Mouse (Mus musculus) T-helper 17 cell (primary cell): Measurements from ENCODE around the gene Camk1d.
"Not testable (repeated sequence)": the region's sequence is repeated elsewhere in the genome, so short reads cannot be mapped to it uniquely, and the experiment has no call there.

Experiments used
- in situ Hi-C, 2 experiments: fragments of 300-600 bp; cut with MboI, MseI; formaldehyde crosslinking; loops; 1 replicate in 1 of 2; 2 replicates in 1 of 2; pipeline ENCODE4 v1.15.1; 2025; ENCODE audit warnings: high pct_unique_total_duplicates in 2 of 2

The Camk1d gene

GRCm38 (mm10) chr2:5614896-5615295 lies 99.4 kb downstream of the Camk1d start:
- in situ Hi-C loops = no loop called here

GRCm38 (mm10) chr2:5614308-5614705 lies 100.0 kb downstream of the Camk1d start:
- in situ Hi-C loops = no loop called here

GRCm38 (mm10) chr2:5613651-5614307 lies 100.5 kb downstream of the Camk1d start:
- in situ Hi-C loops = no loop called here

- in situ Hi-C loops = no loop called here
Measured at GRCm38 (mm10) chr2:5611601-5612000, 102.7 kb downstream of the Camk1d start.

DNA sequence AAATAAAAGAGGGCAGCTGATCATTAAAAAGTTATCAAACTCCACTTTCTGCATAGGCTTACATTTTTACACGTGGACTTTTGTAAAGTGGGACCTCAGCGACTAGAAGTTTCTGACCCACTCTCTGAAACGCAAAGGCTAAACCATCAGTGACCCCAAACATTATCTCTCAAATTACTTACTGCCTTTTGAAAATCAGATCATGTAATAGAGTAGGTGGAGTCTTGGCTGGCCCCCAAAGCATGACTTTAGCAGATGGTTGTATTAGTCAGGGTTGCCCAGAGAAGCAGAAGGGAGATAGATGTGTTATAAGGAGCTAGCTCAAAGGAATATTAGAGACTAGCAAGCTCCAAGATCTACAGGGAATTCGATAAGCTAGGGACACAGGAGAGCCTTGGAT lies 103.8 kb downstream of the Camk1d start:
- in situ Hi-C loops = no loop called here

- in situ Hi-C loops = no loop called here
Measured at GRCm38 (mm10) chr2:5607920-5608841, 106.1 kb downstream of the Camk1d start.

DNA sequence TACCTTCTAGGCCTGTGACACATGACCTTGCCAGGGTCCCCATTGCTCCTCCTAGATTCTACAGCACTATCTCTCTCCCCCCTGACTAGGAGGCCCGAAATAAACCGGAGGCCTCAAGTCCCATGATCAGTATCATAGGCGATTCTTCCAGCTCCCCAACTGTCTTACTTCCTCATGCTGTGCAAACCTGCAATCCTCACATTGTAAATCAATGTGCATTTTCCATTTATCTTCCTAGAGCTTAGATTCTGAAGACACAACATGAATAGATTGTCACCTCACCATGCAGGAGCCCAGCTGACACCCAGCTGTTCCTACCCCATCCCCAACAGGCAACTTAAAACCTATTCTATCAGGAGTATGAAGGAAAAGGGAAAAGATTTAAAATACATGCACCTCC lies 108.5 kb downstream of the Camk1d start:
- in situ Hi-C loops = no loop called here

DNA sequence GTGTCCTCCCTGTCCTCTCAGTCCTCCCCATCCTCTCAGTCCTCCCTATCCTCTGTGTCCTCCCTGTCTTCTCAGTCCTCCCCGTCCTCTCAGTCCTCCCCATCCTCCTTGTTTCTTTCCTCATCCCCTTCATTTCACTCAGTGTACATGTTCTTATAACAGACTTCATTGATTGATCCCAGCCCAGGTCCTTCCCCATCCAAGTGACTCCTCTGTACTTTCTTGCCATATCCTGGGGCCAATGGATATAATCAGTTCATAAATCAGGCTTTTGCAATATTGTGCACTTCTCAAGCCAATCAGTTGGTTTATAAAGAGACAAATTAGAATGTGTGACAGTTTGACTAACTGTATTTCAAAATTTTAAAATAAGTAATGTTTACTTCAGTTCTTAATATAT lies 112.3 kb downstream of the Camk1d start:
- in situ Hi-C loops = no loop called here

DNA sequence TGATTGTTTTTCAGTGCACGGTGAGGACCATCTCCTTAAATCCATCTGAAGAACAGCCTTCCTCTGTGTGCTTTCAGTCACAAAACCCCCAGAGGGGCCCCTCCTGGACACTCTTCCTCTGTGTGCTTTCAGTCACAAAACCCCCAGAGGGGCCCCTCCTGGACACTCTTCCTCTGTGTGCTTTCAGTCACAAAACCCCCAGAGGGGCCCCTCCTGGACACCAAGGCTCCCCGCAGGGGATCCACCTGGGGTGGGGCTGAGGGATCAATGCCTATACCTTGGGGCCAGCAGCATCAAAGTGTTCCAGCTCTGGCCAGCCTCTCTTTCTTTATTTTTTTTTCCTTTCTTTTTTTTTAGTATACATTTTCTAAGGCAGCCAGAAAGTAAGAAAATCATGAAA lies 113.1 kb downstream of the Camk1d start:
- in situ Hi-C loops = not testable (repeated sequence)

- in situ Hi-C loops = no loop called here
Measured at GRCm38 (mm10) chr2:5600183-5600962, 113.9 kb downstream of the Camk1d start.

DNA sequence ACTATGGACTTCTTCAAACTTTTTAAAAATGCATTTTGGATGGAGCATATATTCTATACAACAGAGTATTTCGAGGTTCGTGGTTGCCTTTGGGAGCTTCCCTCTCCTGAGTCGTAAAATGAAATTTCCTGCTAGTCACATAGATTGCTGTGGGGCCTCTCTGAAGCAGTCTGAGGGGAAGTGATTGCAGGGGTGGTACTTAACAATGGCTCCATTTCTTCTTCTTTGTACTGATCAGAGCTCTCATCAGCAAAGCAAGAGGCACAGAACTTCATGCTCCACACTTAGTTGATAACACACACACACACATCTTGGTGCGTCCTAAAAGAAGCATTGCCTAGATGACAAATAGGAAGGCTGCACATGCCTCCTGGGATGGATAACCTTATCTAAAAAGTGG lies 114.6 kb downstream of the Camk1d start:
- in situ Hi-C loops = no loop called here

- in situ Hi-C loops = no loop called here
Measured at GRCm38 (mm10) chr2:5598533-5598932, 115.8 kb downstream of the Camk1d start.

GRCm38 (mm10) chr2:5596882-5597281 lies 117.4 kb downstream of the Camk1d start:
- in situ Hi-C loops = no loop called here

- in situ Hi-C loops = no loop called here
Measured at GRCm38 (mm10) chr2:5595356-5596191, 118.7 kb downstream of the Camk1d start.

DNA sequence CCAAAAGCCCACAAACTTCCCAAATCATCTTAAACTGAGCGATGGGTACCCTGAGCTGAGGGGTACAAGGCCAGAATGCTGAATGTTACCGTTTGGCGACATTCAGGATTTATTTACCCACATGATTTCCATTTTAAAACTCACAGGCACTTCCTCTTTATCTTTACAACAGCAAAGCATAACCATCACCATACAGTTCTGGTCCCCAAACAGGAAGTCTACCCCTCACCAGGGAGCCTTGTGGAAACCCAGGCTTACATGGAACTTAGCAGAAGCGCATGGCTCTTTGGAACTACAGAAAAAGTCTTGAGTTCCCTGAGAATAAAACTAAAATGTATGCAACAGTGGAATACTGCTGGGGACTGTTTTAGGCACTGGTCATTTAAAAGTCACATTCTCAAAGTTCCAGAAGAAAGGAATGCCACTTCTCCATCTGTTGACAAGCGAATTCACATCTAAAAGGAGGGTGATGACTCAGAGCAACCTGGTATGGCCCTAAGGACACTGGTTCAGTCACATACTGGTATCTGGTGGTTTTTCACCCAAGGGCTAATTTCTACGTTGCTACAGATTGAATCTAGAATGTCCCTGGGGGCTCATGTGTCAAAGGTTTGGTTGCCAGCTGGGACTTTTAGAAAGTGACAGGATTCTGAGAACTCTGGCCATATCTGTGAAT lies 121.7 kb downstream of the Camk1d start:
- in situ Hi-C loops = no loop called here

DNA sequence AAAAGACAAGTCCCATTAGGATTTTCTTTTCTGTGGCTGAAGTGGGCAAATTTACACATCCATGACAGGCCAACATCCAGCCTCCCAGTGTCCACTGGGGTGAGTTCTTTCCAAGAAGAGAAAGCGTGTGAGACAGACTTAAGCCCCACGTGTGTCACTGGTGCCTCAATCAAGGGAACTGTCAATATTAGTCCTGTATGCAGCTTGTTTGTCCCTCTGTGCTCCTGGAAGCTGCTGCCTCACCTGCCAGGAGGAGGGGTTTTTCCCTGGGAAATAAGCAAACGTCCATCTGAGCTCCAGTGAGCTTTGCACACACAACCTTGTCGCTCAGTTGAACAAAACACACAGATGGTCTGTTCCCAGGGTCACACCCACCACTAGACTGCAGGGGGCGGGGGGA lies 124.2 kb downstream of the Camk1d start:
- in situ Hi-C loops = no loop called here

GRCm38 (mm10) chr2:5589163-5589562 lies 125.2 kb downstream of the Camk1d start:
- in situ Hi-C loops = loop anchor here in 1 of 2 experiments (5.0 kb wide), 1 partner anchor 73 kb away; no protein-coding TSS in a partner anchor

GRCm38 (mm10) chr2:5588329-5588982 lies 125.9 kb downstream of the Camk1d start:
- in situ Hi-C loops = loop anchor here in 1 of 2 experiments (5.0 kb wide), 1 partner anchor 74 kb away; no protein-coding TSS in a partner anchor

DNA sequence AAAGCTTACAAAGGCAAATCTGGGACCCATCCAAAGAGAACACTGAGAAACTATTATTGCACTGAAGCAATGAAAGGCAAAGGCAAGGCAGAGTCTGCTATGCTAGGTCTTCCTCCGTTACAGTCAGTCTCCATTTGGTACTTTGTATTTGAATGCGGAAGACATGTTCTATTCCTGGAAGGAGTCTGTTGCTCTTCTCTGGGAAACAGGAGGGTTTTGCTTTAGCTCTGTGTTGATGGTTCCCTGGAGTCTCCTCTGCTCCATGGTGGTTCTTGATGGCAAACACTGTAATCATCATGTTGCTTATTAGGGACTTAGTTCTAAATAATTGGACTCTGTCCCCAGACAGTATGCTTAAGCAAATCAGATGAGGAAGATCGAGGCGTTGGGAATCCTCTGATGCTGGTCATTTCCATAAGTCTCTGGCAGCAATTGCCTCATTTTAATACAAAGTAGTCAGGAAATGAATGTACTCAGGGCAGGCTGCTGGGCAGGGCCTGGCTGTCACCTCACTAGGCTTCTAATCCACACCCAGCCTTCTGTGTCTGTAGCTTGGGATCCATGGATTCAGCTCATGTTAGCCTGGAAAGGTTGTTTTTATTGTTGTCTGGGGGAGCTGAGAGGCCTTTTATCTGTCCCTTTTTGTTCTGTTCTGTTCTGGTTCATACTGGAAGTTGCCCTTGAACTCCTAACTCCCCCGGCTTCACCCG lies 129.8 kb downstream of the Camk1d start:
- in situ Hi-C loops = loop anchor here in 1 of 2 experiments (5.0 kb wide), 1 partner anchor 78 kb away; no protein-coding TSS in a partner anchor
